Mouse (Mus musculus) embryo, embryonic 11 days (tissue): ENCODE data around the gene Tectb.
"Not testable (repeated sequence)": the region's sequence is repeated elsewhere in the genome, so short reads cannot be mapped to it uniquely, and the experiment has no call there.

ENCODE experiments used
- DNase-seq: peaks from one replicate; pipeline ENCODE4 v3.0.0-alpha.2; 2015

The Tectb gene

DNA sequence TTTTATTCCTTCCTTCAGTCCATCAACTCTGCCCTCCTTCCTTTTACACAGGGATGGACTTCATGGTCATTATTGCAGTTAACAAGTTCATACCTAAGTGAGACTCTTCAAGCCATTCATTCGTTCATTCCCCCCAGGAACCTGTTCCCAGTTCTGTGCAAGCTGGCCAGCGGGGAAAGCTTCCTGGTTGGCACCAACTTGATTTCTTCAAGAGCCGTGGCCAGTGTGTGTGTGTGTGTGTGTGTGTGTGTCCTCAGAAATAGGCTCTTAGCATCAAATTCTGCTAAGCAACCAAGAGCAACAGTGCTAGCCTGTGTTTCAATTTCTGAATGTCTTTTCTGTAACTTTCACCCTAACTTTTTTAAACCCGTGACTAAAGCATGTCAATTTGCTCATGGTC is 14.6 kb upstream of the Tectb start:
- no peak for DNase-seq

DNA sequence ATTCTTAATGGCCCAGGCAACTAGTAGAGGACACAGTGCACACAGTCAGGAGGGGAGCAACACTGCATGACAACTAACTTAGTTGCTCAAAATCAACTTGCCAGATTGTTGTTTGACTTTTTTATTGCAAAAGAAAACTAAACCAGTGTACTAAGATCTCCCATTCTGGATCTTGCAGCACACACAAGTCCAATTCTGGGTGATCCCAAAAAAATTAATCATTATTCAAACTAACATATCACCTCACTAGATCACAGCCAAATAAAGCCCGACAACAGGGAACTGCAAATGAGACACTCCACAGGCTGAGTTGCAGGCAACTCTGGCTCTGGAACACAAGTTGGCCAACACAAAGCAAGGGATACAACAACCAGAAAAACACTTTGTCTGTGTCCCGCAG is 13.8 kb upstream of the Tectb start:
- DNase-seq: no peak

GRCm38 (mm10) chr19:55167741-55168140 is 12.8 kb upstream of the Tectb start:
- no peak for DNase-seq

- DNase-seq: no peak
Measured at GRCm38 (mm10) chr19:55168360-55168759, 12.2 kb upstream of the Tectb start.

GRCm38 (mm10) chr19:55169236-55169729 is 11.2 kb upstream of the Tectb start:
- DNase-seq: not testable (repeated sequence)

DNA sequence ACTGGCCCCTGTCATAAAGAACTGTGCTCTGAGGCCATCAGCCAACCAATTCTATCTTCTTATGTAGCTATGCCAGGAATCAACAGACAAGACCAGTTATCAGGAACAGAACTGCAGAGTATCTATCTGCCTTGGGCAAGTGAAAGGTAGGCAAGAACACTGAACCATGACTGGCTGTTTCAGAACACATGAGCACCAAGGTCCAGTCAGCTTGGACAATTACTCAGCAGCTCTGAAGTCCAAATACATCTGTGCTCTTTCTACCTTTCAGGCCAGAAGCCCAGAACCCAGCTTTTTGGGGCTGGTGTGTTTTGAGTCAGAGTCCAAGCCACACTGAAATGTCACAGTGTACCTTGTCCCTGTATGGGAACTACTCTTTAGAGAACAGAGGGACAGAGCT is 10.1 kb upstream of the Tectb start:
- DNase-seq: no peak

DNA sequence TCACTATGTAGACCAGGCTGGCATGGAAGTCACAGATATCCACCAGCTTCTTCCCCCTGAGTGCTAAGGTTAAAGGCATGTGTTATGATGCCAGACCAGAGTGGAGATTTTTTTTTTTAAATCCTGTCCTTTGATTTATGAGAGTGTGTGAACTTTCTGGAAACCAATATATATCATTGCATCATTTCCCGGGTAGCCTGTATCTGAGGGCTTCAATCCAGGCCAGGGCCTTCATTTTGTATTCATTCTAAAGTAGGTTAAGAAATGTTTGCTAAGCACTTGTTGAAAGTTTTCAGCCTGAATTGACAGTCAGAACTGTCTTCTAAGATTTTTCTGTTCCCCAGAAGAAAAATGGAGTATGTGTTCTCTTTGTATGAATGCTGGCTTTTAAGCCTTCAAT is 8.9 kb upstream of the Tectb start:
- DNase-seq: no peak

GRCm38 (mm10) chr19:55177143-55177542 is 3.4 kb upstream of the Tectb start:
- no peak for DNase-seq

DNA sequence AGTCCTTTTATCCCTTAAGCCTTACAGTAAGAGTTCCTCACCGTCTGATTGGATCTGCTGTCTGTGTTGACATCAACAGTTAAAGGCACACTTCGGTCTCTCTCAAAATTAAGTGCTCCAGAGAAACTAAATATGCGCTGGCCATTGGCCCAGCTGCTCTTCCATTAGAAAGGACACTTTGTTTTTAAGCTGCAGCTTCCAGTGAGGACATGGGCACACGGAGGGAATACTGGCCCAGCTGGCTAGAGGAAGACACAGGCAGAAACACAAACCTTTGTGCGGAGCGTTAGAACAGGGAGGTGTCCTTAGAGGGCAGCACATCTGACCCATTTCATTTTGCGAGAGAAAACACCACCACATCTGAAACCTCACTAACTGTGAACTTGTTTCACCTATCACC is 3.9 kb downstream of the Tectb start:
- DNase-seq: no peak

DNA sequence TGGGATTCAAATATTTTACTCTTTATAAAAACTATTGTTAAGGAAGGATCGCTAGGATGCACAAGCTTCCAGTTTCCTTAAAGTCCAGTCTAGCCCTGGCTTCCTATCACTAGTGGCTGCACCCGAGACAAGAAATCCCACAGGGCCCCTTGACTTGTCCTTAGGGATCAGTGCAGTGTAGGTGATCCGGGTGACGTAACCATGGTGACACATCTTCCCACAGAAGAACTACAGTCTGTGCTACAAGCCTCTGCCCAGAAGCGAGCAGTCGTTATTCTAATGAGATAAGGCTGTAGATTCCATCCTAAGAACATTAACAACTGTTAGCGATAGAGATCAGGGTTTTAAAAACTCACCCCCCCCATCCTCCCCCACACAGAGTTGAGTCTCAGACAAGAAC is 4.5 kb downstream of the Tectb start:
- peak; percentile 27 for DNase-seq

GRCm38 (mm10) chr19:55185651-55186050 is 5.1 kb downstream of the Tectb start:
- peak; percentile 15 for DNase-seq

- no peak for DNase-seq
Measured at GRCm38 (mm10) chr19:55190065-55190464, 9.5 kb downstream of the Tectb start.

DNA sequence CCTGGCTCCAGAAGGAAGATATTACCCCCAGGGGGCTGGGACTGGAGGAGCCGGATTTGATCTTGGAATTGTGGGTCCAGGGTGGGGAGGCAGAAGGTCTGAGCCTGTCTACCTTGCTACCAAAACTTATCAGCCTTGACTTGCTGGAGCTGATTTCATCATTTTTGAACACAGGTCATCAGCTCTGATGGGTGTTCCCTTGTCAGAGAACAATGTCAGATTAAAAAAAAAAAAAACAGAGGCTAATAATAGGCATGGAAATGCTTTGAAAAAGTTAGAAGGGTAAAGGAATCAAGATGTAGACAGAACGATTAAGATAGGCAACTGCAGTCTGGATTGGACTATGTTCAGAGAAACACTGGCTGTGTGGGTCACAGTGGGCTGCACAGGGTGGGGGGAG is 11.1 kb downstream of the Tectb start:
- no peak for DNase-seq

GRCm38 (mm10) chr19:55192254-55192945 is 11.9 kb downstream of the Tectb start:
- no peak for DNase-seq

DNA sequence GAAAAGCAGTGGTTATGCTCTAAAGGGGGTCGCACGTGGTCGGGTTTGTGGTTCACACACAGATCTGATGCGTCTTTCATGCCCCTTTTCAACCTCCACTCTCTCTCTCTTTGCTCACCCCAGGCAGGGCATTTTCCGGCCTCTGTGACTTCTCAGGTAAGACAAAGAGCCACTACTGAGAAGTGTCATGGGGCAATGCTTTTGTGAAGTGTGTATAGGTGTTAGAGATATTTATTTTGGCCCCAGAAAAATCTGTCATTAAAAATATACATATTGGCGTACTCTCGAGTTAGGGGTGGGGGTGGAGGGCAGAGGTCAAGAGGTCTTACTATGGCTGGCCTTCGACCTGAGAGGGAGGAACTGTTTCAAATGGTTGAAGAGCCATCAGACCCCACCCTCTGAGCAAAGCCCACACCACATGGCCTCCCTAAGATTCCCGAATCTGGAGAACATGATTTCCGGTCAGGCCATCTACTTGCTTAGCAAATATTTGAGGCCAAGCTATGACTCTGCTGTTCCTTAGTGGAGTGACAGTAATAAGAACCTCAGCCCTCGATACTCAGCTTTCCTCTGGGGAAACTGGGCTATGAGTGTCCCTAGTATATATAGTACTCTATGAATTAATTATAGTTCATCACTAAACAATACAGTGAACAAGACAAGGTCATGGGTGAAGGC is 13.3 kb downstream of the Tectb start:
- DNase-seq: no peak

DNA sequence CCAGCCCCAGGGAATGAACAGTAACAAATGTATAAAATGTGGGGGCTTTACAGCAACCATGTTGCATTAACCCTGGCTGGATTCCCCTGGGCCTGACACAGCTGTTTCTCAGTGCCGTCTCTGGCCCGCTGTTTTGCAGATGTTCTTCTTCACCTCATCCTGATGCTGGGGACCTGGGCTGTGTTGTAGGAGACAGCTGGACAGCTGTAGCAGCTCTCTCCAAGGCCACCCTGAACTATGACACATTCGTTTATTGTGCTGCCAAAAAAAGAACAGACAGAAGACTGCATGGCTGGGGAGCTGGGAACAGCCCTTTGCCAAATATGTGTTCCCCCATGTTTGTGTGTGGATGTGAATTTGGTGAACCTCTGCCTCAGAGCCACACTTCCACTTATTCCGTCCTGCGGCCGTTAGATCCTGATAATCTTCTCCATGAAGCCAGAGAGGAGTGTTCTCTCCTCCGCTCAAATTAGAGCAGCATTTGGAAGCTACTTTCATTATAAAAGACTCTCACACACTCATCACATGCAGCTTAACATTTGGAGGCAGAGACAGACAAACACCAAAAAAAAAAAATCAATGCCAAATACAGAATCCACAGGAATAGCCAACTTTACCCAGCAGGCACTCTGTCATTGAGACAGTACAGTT is 14.1 kb downstream of the Tectb start:
- no peak for DNase-seq

GRCm38 (mm10) chr19:55195574-55195973 is 15.0 kb downstream of the Tectb start:
- DNase-seq: no peak

GRCm38 (mm10) chr19:55198303-55198702 is 17.8 kb downstream of the Tectb start:
- DNase-seq: peak; percentile 87

- DNase-seq: peak; percentile 70
Measured at GRCm38 (mm10) chr19:55206482-55207138, 26.1 kb downstream of the Tectb start.

DNA sequence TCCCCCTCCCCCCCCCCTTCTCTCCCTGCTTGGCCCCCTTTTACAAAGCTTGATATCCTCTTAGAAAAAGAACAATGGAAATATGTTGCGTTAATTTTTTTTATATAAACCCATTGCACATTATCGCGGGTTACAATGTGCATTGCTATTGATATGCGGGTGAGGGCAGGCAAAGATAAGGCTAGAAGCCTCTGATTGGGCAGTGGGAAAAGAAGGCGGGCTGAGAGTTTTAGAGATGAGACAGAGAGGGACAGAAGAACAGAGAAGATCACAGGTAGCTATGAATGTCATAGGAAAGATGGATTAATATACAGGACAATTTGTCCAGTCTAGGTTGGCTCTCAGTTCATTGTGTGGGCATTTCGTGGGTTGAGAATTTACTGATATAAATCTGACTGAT is 26.7 kb downstream of the Tectb start:
- no peak for DNase-seq

DNA sequence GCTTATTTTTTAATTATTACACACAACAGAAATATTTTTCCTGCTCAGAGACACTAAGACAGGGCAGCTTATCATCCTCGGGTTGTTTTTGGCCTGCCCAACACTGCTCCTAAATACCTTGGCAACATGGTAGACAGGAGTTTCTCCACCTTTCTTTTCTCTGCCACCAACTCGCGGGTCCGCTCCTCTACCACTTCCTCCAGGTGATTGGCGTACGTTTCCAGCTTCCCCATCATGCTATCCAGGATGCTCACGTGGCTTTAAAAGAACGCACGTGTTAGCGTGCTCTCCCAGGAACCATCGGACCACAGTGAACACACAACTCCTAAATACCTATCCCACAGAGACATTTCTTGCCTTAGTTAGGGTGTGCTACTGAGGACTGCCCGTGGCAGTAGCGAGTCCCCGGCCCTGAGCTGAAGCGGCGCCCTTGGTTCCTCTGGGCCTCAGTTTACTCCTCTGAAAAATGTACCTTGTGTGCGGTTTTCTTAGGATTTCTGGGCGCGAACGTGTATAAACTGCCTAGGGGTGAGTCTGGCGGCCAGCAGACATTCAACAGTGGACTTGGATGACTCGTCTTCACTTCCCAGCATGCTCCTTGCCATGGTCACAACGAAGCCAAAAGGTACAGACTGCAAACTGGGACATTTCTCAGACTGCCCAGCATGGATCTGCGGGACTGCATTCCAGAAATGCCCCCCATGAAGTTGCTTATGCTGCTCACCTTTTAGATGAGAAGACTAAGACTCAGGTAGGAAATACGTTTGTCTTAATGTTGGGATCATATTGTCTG is 27.4 kb downstream of the Tectb start:
- DNase-seq: no peak

- DNase-seq: no peak
Measured at GRCm38 (mm10) chr19:55208654-55209053, 28.1 kb downstream of the Tectb start.

GRCm38 (mm10) chr19:55209084-55209483 is 28.6 kb downstream of the Tectb start:
- DNase-seq: no peak
